Mouse (Mus musculus) erythroid progenitor cell, adult 5-6 weeks (primary cell): ENCODE data around the gene Cd38. TPM values are rescaled to one million over a fixed set of nuclear protein-coding genes. Genes with fewer than 3 reads are reported as not detected.

Experiments used
- ATAC-seq: replicated peaks from 2 replicates; pipeline ENCODE4 v1.8.0; 2016; ENCODE audit warnings: moderate number of reproducible peaks, mild to moderate bottlenecking, moderate TSS enrichment, inconsistent platforms; ENCODE audit not compliant: poor library complexity, low FRiP score, severe bottlenecking
- total RNA-seq, 2 experiments: library from RNA; stranded (forward) in 1 of 2; stranded (reverse) in 1 of 2; fragments of 150-400 nt in 1 of 2; fragments of 186-747, 209-891 nt in 1 of 2; gene quantifications; 2 replicates each; pipeline versions ENCODE4 v1.2.3 to v1.2.4; 2015 to 2017; ENCODE audit warnings: low replicate concordance in 2 of 2

The Cd38 gene
- total RNA-seq, 2 experiments from 2014 or later: 7.6 to 18.0 TPM

DNA sequence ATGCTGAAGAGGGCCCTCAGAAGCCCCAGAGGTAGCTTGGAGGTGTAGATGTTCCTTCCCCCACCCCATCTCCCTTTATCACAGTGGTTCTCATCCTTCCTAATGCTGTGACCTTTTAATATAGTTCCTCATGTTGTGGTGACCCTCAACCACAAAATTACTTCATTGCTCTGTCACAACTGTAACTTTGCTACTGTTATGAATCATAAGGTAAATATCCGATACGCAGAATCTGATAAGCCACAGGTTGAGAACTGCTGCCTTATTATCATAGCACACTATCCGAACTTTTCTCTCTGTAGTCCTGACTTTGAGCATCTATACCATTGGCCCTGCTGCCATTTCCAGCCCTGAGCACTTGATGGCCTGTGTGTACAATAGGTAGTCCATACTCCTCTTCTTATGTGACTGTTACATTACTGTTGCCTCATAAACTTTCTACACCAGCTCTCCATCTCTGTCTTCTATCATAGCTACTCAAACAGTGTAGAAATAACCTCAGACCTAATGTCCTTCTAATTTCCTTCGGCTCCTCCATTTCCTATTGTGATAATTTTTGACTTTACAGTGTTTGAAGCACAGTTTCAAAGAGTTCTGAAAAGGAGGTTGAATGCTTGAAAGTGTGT, 47.0 kb downstream of the Cd38 start:
- ATAC-seq: no peak

GRCm38 (mm10) chr5:43921877-43922276, 53.5 kb downstream of the Cd38 start:
- ATAC-seq: no peak

DNA sequence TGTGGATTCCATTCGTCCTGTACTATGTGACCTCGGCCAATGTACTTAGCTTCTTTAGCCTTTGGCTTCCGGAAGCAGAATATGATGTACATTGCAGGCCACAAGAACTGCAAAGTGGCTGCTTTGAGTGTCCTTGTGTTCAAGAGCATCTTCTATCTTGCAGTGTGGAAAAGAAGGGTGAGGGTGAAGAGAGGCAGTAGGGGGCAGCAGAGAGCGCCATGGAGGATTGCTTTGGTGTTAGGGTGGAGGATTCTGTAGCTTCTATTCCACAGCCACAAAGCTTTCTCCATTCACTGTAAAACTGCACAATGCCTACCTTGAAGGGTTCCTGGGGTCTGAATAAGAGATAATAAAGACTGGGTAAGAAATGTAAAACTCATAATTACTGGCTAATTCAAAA, 55.6 kb downstream of the Cd38 start:
- no peak for ATAC-seq

DNA sequence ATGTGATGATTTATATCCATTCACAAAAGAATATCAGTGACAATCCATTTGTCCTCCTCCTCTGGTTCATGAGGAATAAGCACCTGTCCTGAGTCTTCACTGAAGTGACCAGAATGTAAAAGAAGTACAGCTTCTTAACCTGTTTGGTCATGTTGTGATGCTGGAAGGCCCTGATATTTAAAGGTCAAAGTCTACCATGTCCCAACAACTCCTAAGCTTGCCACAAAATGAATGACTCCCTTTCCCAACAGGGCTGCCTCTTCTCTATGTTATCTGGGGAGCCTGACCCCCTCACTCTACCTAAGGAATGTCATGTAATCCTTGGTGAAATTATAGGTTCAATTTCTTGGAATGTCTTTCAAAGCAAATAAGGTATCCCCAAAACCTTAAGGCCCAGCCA, 59.4 kb downstream of the Cd38 start:
- ATAC-seq: no peak

DNA sequence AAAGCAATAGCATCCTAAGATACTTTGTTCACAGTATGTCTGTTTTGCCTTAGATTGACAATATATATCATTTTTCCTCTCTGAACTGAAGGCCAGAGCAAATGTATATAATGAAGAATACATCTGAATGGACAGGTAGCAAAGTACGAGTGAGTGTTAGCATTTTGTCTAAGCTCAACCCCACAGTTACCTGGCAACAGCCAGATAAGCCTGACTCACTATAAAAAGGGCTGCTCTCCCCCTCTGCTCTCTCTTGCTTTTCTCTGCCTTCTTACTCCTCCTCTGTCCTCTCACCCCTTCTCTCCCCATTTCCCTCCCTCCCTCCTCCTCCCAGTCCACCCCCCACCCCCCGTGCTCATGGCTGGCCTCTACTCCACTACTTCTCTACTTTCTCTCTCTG, 64.9 kb downstream of the Cd38 start:
- ATAC-seq: no peak

DNA sequence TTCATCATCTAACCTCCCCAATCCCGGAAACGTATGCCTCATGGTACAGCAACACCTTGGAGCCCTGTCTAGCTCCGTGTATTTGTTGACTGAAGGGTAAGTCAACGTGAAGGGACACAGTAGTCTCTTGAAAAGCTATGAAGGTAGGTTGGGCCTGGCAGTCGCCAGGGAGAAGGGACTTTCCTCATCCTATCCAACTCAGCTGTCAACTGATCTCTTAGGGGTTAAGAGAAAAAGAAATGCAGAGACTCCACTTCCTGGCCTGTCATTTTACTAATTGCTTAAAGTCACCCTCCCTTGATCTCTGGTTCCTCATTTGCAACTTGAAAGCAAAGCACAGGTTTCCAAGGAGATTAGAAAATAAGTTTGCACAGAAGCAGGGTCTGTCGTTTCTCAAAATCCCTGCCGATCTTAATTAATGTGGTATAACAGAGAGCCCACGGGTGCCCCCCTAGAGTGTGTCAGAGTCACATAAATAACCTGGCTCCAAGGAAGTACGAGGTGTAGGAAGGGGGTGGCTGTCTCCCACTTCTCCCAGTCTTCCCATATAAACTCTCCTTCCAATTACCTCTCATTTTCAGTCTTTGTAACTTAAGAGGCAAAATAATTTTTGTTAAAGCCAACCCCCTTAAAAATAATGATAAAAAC, 79.1 kb downstream of the Cd38 start:
- no peak for ATAC-seq

- no peak for ATAC-seq
Observed at GRCm38 (mm10) chr5:43948111-43948743, 79.9 kb downstream of the Cd38 start.

- ATAC-seq: no peak
Observed at GRCm38 (mm10) chr5:43948748-43949275, 80.5 kb downstream of the Cd38 start.

GRCm38 (mm10) chr5:43953241-43953640, 84.9 kb downstream of the Cd38 start:
- ATAC-seq: no peak

DNA sequence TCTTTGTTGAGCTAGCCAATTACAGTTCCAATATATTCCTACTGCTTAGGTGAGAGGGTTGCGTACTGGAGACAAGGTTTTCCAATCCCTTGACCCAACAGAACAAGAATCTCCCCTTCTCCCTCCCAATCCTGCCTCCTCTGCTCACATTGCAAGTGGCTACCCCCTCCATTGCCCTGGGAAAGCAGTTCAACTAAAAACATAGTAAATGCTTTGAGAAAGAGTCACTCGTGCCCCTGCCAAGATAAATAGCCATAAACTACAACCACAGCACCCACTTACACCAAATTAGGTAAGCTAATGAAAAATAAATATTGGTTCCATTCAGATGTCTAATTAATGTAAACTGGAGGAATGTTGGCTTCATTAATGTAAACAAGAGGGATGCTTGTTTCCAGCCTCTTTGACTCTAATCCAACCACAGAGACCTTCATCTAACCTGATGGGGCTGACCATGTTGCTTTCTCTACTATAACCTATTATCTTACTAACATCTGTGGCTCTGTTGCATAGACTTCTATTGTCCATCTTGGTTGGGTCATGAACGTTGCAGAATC, 91.6 kb downstream of the Cd38 start:
- no peak for ATAC-seq

DNA sequence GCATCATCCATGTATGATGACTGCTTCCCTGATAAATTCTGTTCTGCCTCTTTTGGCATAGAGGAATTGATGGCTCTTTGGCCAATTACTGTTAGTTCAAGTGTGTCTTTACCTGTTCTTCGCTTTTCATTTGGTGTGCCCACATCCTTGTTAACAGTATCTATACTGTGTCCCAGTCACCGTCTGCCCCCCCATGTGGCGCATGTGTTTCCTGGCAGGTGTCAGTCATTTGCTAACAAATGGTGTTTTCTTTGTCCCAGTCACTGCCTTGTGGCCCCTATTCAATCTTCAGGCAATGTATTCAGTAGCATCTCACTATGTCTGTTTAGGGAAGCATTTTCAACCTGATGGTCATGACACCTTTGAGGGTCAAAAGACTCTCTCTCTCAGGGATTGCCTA, 92.7 kb downstream of the Cd38 start:
- ATAC-seq: no peak

Other genes starting within 250 kb of the Cd38 start
- 0.84 and 1.1 TPM in 2 replicates for gene Cc2d2a, start 206.2 kb upstream of the Cd38 start, total RNA-seq (2015; ENCODE audit: low replicate concordance)
- under 0.01 and 0.38 TPM in 2 replicates for gene Cc2d2a, start 206.2 kb upstream of the Cd38 start, total RNA-seq (2017; ENCODE audit: low replicate concordance)
- gene Bst1, start 49.7 kb upstream of the Cd38 start, total RNA-seq (2015; ENCODE audit: low replicate concordance): 0.72 and 13.8 TPM in 2 replicates
- 6.5 and 9.2 TPM in 2 replicates for gene Bst1, start 49.7 kb upstream of the Cd38 start, total RNA-seq (2017; ENCODE audit: low replicate concordance)
- gene Fbxl5, start 46.9 kb upstream of the Cd38 start, total RNA-seq (2015; ENCODE audit: low replicate concordance): 18.7 and 21.8 TPM in 2 replicates
- 14.6 and 24.0 TPM in 2 replicates for gene Fbxl5, start 46.9 kb upstream of the Cd38 start, total RNA-seq (2017; ENCODE audit: low replicate concordance)
- gene Gm7879, start 44.6 kb downstream of the Cd38 start, total RNA-seq (2015; ENCODE audit: low replicate concordance): 2.2 TPM in 1 of 2 replicates, not detected in the other
- gene Gm7879, start 44.6 kb downstream of the Cd38 start, total RNA-seq (2017; ENCODE audit: low replicate concordance): 0.53 TPM in 1 of 2 replicates, not detected in the other
- gene Fgfbp1, start 113.2 kb downstream of the Cd38 start, total RNA-seq (2015; ENCODE audit: low replicate concordance): not detected in 2 replicates
- not detected in 2 replicates for gene Fgfbp1, start 113.2 kb downstream of the Cd38 start, total RNA-seq (2017; ENCODE audit: low replicate concordance)
- 21.4 and 32.1 TPM in 2 replicates for gene Prom1, start 233.5 kb downstream of the Cd38 start, total RNA-seq (2015; ENCODE audit: low replicate concordance)
- gene Prom1, start 233.5 kb downstream of the Cd38 start, total RNA-seq (2017; ENCODE audit: low replicate concordance): 19.4 and 24.8 TPM in 2 replicates